Mouse (Mus musculus) forebrain, embryonic 11.5 days (tissue): ENCODE measurements around the gene Wdr45. TPM values are rescaled to one million over a fixed set of nuclear protein-coding genes. Genes with fewer than 3 reads are reported as not detected.
A peak's percentile ranks its signal among the peaks of the same experiment; 100 is the strongest.

Experiments used
- ATAC-seq: fragments of 200-750 bp; cut with Nextera tagmentation; replicated peaks from 2 replicates; pipeline ENCODE4 v1.8.0; 2017; ENCODE audit warnings: moderate TSS enrichment; ENCODE audit not compliant: low FRiP score
- DNase-seq: peaks from one replicate; pipeline ENCODE4 v3.0.0-alpha.2; 2017; ENCODE audit warnings: low spot score
- H3K27ac ChIP-seq: fragments of 300-500 bp; sonication (generic); 2 replicates; pipeline ENCODE4 v1.5.1; 2014; ENCODE audit warnings: low read depth, low read length
- H3K27me3 ChIP-seq: fragments of 300-500 bp; sonication (generic); 2 replicates; pipeline ENCODE4 v1.6.1; 2014; ENCODE audit warnings: mild to moderate bottlenecking, low read length, mixed read lengths; ENCODE audit not compliant: control insufficient read depth, insufficient read depth
- H3K36me3 ChIP-seq: fragments of 300-500 bp; sonication (generic); 2 replicates; pipeline ENCODE4 v1.6.1; 2014; ENCODE audit warnings: mild to moderate bottlenecking, low read length, moderate library complexity, mixed read lengths; ENCODE audit not compliant: control insufficient read depth, insufficient read depth
- H3K4me1 ChIP-seq: fragments of 300-500 bp; sonication (generic); replicated peaks from 2 replicates; pipeline ENCODE4 v1.6.1; 2014; ENCODE audit warnings: low read length, mixed read lengths; ENCODE audit not compliant: control insufficient read depth, insufficient read depth
- H3K4me2 ChIP-seq: fragments of 300-500 bp; sonication (generic); 2 replicates; pipeline ENCODE4 v1.6.1; 2014; ENCODE audit warnings: low read depth, mild to moderate bottlenecking, low read length, moderate library complexity, mixed read lengths; ENCODE audit not compliant: severe bottlenecking
- H3K4me3 ChIP-seq: fragments of 300-500 bp; sonication (generic); 2 replicates; pipeline ENCODE4 v1.5.1; 2014; ENCODE audit warnings: low read depth, low read length
- H3K9ac ChIP-seq: fragments of 300-500 bp; sonication (generic); 2 replicates; pipeline ENCODE4 v1.6.1; 2014; ENCODE audit warnings: low read length
- H3K9me3 ChIP-seq: fragments of 300-500 bp; sonication (generic); 2 replicates; pipeline ENCODE4 v1.6.1; 2016; ENCODE audit warnings: low read length, mixed read lengths; ENCODE audit not compliant: control insufficient read depth
- WGBS: fragments of 180-500 bp; shearing (Covaris S2); extraction: QIAGEN DNeasy Blood & Tissue Kit; methylation state at CpG from one replicate; pipeline ENCODE4 v1.1.7; 2014; 5-methylcytosine and 5-hydroxymethylcytosine counted together
- polyA plus RNA-seq: library from polyadenylated mRNA; unstranded; fragments of >200 nt; fragmentation: Nextera tagmentation; extraction: Ambion mirVana; gene quantifications from 2 replicates; pipeline ENCODE4 v1.2.1, GENCODE M21; 2014

Wdr45 gene
- polyA plus RNA-seq, 1 experiment from 2014 or later, result 17.2 TPM

DNA sequence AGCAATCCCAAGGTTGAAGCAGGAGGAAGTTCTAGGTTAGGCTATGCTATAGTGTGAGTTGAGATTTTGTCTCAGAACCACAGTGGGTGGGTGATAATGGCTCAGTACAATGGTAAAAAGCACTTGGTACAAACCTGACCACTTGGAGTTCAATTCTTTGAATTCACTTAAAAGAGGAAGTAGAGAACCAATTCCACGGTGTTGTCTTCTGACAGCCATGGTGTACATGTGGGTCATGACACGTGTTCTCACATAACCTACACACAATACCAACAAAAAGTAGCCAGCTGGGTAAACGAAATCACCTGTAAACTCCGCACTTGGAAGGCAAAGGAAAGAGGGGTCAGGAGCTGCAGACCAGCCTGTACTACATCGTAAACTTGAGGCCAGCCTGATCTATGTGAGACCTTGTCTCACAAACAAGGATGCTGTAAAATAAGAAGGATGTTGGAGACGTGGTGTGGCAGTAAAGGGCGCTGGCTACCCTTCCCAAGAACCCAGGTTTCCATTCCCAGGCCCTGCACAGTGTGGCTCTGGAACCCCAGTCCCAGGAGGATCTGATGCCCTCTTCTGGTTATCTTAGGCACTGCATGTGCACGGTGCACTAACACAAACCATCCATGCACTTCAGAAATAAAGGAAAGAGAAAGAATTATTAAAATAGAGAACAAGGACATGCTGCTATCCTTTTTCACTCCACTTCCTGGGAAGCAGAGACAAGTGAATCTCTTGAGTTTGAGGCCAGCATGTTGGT, 62.4 kb downstream of the Wdr45 start:
- ATAC-seq (peak; percentile 61; the same call in 1 of the 2 replicates), DNase-seq (peak; percentile 72)
- Histone ChIP-seq H3K9me3 (no peaks in the 10 kb centered on the region), H3K27ac (no peak overlapping the region), H3K9ac (no peak overlapping the region), H3K36me3 (no peaks in the 10 kb centered on the region), H3K4me3 (no peak overlapping the region), H3K4me2 (no peak overlapping the region), H3K27me3 (no peaks in the 10 kb centered on the region), H3K4me1 (no peaks in the 10 kb centered on the region)
- WGBS, result 46% methylated on average over 8 of the region's 8 CpGs

Other genes with a start within 250 kb of the Wdr45 start
- gene Foxp3, start 140.7 kb upstream of the Wdr45 start, polyA plus RNA-seq, result not detected in 2 replicates
- 2.2 and 3.3 TPM in 2 replicates for gene Ppp1r3f, start 140.1 kb upstream of the Wdr45 start, polyA plus RNA-seq
- 33.4 and 33.6 TPM in 2 replicates for gene Ccdc22, start 108.8 kb upstream of the Wdr45 start, polyA plus RNA-seq
- not detected in 2 replicates for gene Cacna1f, start 107.2 kb upstream of the Wdr45 start, polyA plus RNA-seq
- 12.3 and 12.6 TPM in 2 replicates for gene Syp, start 75.9 kb upstream of the Wdr45 start, polyA plus RNA-seq
- 2.6 and 2.9 TPM in 2 replicates for gene Prickle3, start 57.1 kb upstream of the Wdr45 start, polyA plus RNA-seq
- 54.0 and 64.5 TPM in 2 replicates for gene Plp2, start 42.9 kb upstream of the Wdr45 start, polyA plus RNA-seq
- gene Magix, start 33.1 kb upstream of the Wdr45 start, polyA plus RNA-seq, result 0.47 TPM in 1 of 2 replicates, not detected in the other
- gene Gpkow, start 17.2 kb upstream of the Wdr45 start, polyA plus RNA-seq, result 44.6 and 47.0 TPM in 2 replicates
- 0.55 TPM in 1 of 2 replicates, not detected in the other for gene Gm45208, start 7.9 kb downstream of the Wdr45 start, polyA plus RNA-seq
- 88.7 and 94.0 TPM in 2 replicates for gene Praf2, start 14.1 kb downstream of the Wdr45 start, polyA plus RNA-seq
- gene Ccdc120, start 36.6 kb downstream of the Wdr45 start, polyA plus RNA-seq, result 22.8 and 27.8 TPM in 2 replicates
- gene Tfe3, start 48.2 kb downstream of the Wdr45 start, polyA plus RNA-seq, result 23.6 and 24.8 TPM in 2 replicates
- gene Gripap1, start 75.4 kb downstream of the Wdr45 start, polyA plus RNA-seq, result 56.2 and 57.2 TPM in 2 replicates
- gene Kcnd1, start 108.0 kb downstream of the Wdr45 start, polyA plus RNA-seq, result 1.2 and 1.4 TPM in 2 replicates
- gene Otud5, start 127.0 kb downstream of the Wdr45 start, polyA plus RNA-seq, result 37.3 and 37.6 TPM in 2 replicates
- 10.7 TPM in 2 replicates for gene Pim2, start 163.9 kb downstream of the Wdr45 start, polyA plus RNA-seq
- 10.9 and 12.6 TPM in 2 replicates for gene Slc35a2, start 169.7 kb downstream of the Wdr45 start, polyA plus RNA-seq
- gene Pqbp1, start 184.9 kb downstream of the Wdr45 start, polyA plus RNA-seq, result 141 and 144 TPM in 2 replicates
- 161 and 188 TPM in 2 replicates for gene Timm17b, start 185.0 kb downstream of the Wdr45 start, polyA plus RNA-seq
- not detected in 2 replicates for gene Gm10491, start 193.5 kb downstream of the Wdr45 start, polyA plus RNA-seq
- gene Gm10490, start 195.2 kb downstream of the Wdr45 start, polyA plus RNA-seq, result not detected in 2 replicates
- 18.0 and 23.4 TPM in 2 replicates for gene Pcsk1n, start 205.5 kb downstream of the Wdr45 start, polyA plus RNA-seq
- not detected in 2 replicates for gene Eras, start 214.3 kb downstream of the Wdr45 start, polyA plus RNA-seq
- gene Hdac6, start 233.6 kb downstream of the Wdr45 start, polyA plus RNA-seq, result 69.4 and 80.0 TPM in 2 replicates